In genomic region chr13:44212936-44213335, GRCm38 (mm10) we compare ENCODE assay signal across 16 mouse cellular contexts.
DNase-seq lines count a peak whose midpoint lies in the region; ATAC-seq lines count a peak whose summit lies in the region.
"Had no signal": no experiment of that assay in that cellular context is flagged by ENCODE, and none has a peak within 500 bp of the region (broad histone marks: within the 10 kb centered on the region; RNA-seq: fewer than 3 reads in every experiment).

No protein-coding gene starts in this region.

- intact Hi-C loops in left cerebral cortex, postnatal 36 days (cut with DNase I), result no loop called here

- peaks cover 11% of the 10 kb centered on the region; the same call in 1 of the 2 replicates for H3K27me3 ChIP-seq in heart, embryonic 10.5 days (ENCODE audit: insufficient read depth, poor library complexity, severe bottlenecking)
- H3K27me3 ChIP-seq in heart, embryonic 11.5 days (ENCODE audit: control insufficient read depth, insufficient read depth, low read length), result no peaks in the 10 kb centered on the region
- peaks cover 38% of the 10 kb centered on the region for H3K27me3 ChIP-seq in megakaryocyte, embryonic 14.5 days (replicated peaks)

- peak overlapping the region; percentile 49 for H3K27ac ChIP-seq in heart, embryonic 10.5 days
- no peak overlapping the region for H3K27ac ChIP-seq in heart, embryonic 11.5 days (ENCODE audit: low read depth, low read length)
- H3K27ac ChIP-seq: embryonic facial prominence, embryonic 13.5 days; neural tube, embryonic 15.5 days had no signal

- no peak overlapping the region for H3K4me2 ChIP-seq in heart, embryonic 11.5 days
- H3K4me2 ChIP-seq: embryonic facial prominence, embryonic 13.5 days; lung, embryonic 14.5 days; neural tube, embryonic 15.5 days had no signal

- H3K4me3 ChIP-seq in heart, embryonic 10.5 days, result no peak overlapping the region
- H3K4me3 ChIP-seq in heart, embryonic 11.5 days (ENCODE audit: low read depth, low read length), result no peak overlapping the region
- peak overlapping the region; percentile 26 for H3K4me3 ChIP-seq in megakaryocyte, embryonic 14.5 days (replicated peaks)
- H3K4me3 ChIP-seq: embryonic facial prominence, embryonic 13.5 days; neural tube, embryonic 15.5 days had no signal

- WGBS in heart, embryonic 10.5 days, result 38% methylated on average over 11 of the region's 11 CpGs
- WGBS in heart, embryonic 11.5 days (ENCODE audit: insufficient replicate concordance), result 37% methylated on average over 11 of the region's 11 CpGs

- no peak for ATAC-seq in heart, embryonic 11.5 days (replicated peaks; ENCODE audit: insufficient number of reproducible peaks, low FRiP score, low TSS enrichment)
- no peak for ATAC-seq in megakaryocyte, adult 5-6 weeks (ENCODE audit: poor library complexity, severe bottlenecking)

- no peaks in the 10 kb centered on the region for H3K36me3 ChIP-seq in heart, embryonic 10.5 days
- no peaks in the 10 kb centered on the region for H3K36me3 ChIP-seq in heart, embryonic 11.5 days (ENCODE audit: control insufficient read depth, insufficient read depth, low read length)
- no peaks in the 10 kb centered on the region for H3K36me3 ChIP-seq in megakaryocyte, embryonic 14.5 days (replicated peaks; ENCODE audit: low read length)
- H3K36me3 ChIP-seq: embryonic facial prominence, embryonic 13.5 days; G1E; neural tube, embryonic 15.5 days had no signal

- H3K9me3 ChIP-seq in heart, embryonic 10.5 days, result no peaks in the 10 kb centered on the region
- H3K9me3 ChIP-seq in heart, embryonic 11.5 days (replicated peaks; ENCODE audit: control insufficient read depth, low read length), result no peaks in the 10 kb centered on the region
- H3K9me3 ChIP-seq in megakaryocyte, embryonic 14.5 days, result no peaks in the 10 kb centered on the region
- H3K9me3 ChIP-seq: embryonic facial prominence, embryonic 13.5 days; G1E; neural tube, embryonic 15.5 days had no signal

- H3K9ac ChIP-seq in heart, embryonic 11.5 days (ENCODE audit: low read depth, low read length), result no peak overlapping the region
- H3K9ac ChIP-seq: embryonic facial prominence, embryonic 13.5 days; lung, embryonic 14.5 days; neural tube, embryonic 15.5 days had no signal

- peaks cover 41% of the 10 kb centered on the region for H3K4me1 ChIP-seq in heart, embryonic 10.5 days
- peaks cover 15% of the 10 kb centered on the region; the same call in 1 of the 2 replicates for H3K4me1 ChIP-seq in heart, embryonic 11.5 days (ENCODE audit: control insufficient read depth, insufficient read depth, low read length)
- peaks cover 55% of the 10 kb centered on the region for H3K4me1 ChIP-seq in megakaryocyte, embryonic 14.5 days

- no peak for DNase-seq in heart, embryonic 10.5 days (ENCODE audit: low spot score)
- peak; percentile 88 to 91 for DNase-seq in cerebellum, postnatal 10 days
- DNase-seq in retina, embryonic 14.5 days (ENCODE audit: low spot score), result peak; percentile 40
- no peak for DNase-seq in kidney, adult 18-20 months
- no peak for DNase-seq in left cerebral cortex, postnatal 36 days (ENCODE audit: low spot score in 2 of 2)
- DNase-seq: adrenal gland, postnatal 14 days; heart, postnatal 10 days; kidney, adult 2 months; thymus, adult 18-20 months had no signal

Comparison
In these comparisons a context has a peak if more than half of its experiments do, and no peak if none do; other contexts are left out.
1. DNase-seq: peak in cerebellum, postnatal 10 days (2 of 2) and retina, embryonic 14.5 days (single experiment); none in heart, embryonic 10.5 days (single experiment), kidney, adult 18-20 months (single experiment) and left cerebral cortex, postnatal 36 days (0 of 2).